Mouse (Mus musculus) MEL (cell line): ENCODE data around the gene Gm8439. TPM values are rescaled to one million over a fixed set of nuclear protein-coding genes. Genes with fewer than 3 reads are reported as not detected.

ENCODE experiments used
- DNase-seq: peaks from one replicate; pipeline ENCODE4 v3.0.0; 2011; ENCODE audit warnings: low read depth, low spot score
- H3K27ac ChIP-seq: 2 replicates; pipeline ENCODE4 v1.5.1; 2012; ENCODE audit warnings: low read depth, mild to moderate bottlenecking, control low read depth, low read length, moderate library complexity; ENCODE audit not compliant: control insufficient read depth
- H3K27me3 ChIP-seq, 2 experiments: fragments of 150-350 bp in 1 of 2; sonication (generic) in 1 of 2; 2 replicates each; pipeline ENCODE4 v1.6.1; 2012; ENCODE audit warnings: low read length in 2 of 2, mild to moderate bottlenecking in 2 of 2, improper control_type of control experiment in 1 of 2, moderate library complexity in 1 of 2; ENCODE audit not compliant: insufficient read depth in 2 of 2, control insufficient read depth in 1 of 2
- H3K36me3 ChIP-seq, 2 experiments: 2 replicates each; pipeline ENCODE4 v1.6.1; 2012 to 2014; ENCODE audit warnings: low read length in 2 of 2, improper control_type of control experiment in 1 of 2, inconsistent platforms in 1 of 2, mild to moderate bottlenecking in 1 of 2; ENCODE audit not compliant: insufficient read depth in 2 of 2, control insufficient read depth in 1 of 2
- H3K4me1 ChIP-seq, 2 experiments: fragments of 150-350 bp in 1 of 2; sonication (generic) in 1 of 2; 2 replicates each; pipeline ENCODE4 v1.6.1; 2012; ENCODE audit warnings: low read length in 2 of 2, improper control_type of control experiment in 1 of 2, mild to moderate bottlenecking in 1 of 2; ENCODE audit not compliant: insufficient read depth in 2 of 2, control insufficient read depth in 1 of 2
- H3K4me3 ChIP-seq, 2 experiments: fragments of 150-350 bp in 1 of 2; sonication (generic) in 1 of 2; 2 replicates each; pipeline ENCODE4 v1.5.1; 2012; ENCODE audit warnings: low read depth in 2 of 2, low read length in 2 of 2, mild to moderate bottlenecking in 2 of 2, moderate library complexity in 2 of 2, control low read depth in 1 of 2, improper control_type of control experiment in 1 of 2; ENCODE audit not compliant: control insufficient read depth in 1 of 2, insufficient read depth in 1 of 2
- H3K79me2 ChIP-seq: 2 replicates; pipeline ENCODE4 v1.6.1; 2012; ENCODE audit warnings: mild to moderate bottlenecking, low read length, moderate library complexity; ENCODE audit not compliant: control insufficient read depth, poor library complexity, insufficient read depth
- H3K9ac ChIP-seq: 2 replicates; pipeline ENCODE4 v1.6.1; 2012; ENCODE audit warnings: low read depth, mild to moderate bottlenecking, control low read depth, low read length, moderate library complexity; ENCODE audit not compliant: control insufficient read depth, poor library complexity, severe bottlenecking
- H3K9me3 ChIP-seq: fragments of 150-350 bp; sonication (generic); replicated peaks from 2 replicates; pipeline ENCODE4 v1.6.1; 2012; ENCODE audit warnings: mild to moderate bottlenecking, low read length, improper control_type of control experiment, moderate library complexity; ENCODE audit not compliant: insufficient read depth
- BHLHE40 ChIP-seq: IDR thresholded peaks from 2 replicates; pipeline ENCODE4 v1.6.1; 2012; ENCODE audit warnings: low read depth, mild to moderate bottlenecking, inconsistent platforms, low read length, improper control_type of control experiment, borderline replicate concordance
- CTCF ChIP-seq, 3 experiments: IDR thresholded peaks in 2 of 3; conservative IDR thresholded peaks in 1 of 3; 2 replicates each; pipeline ENCODE4 v1.5.1; 2011 to 2012; ENCODE audit warnings: low read length in 3 of 3, low read depth in 2 of 3, mild to moderate bottlenecking in 2 of 3, improper control_type of control experiment in 1 of 3, inconsistent platforms in 1 of 3, mixed read lengths in 1 of 3, moderate library complexity in 1 of 3; ENCODE audit not compliant: control insufficient read depth in 1 of 3, insufficient read depth in 1 of 3, poor library complexity in 1 of 3, severe bottlenecking in 1 of 3
- E2F4 ChIP-seq: IDR thresholded peaks from 2 replicates; pipeline ENCODE4 v1.6.1; 2011; ENCODE audit warnings: low read depth, low read length, improper control_type of control experiment, borderline replicate concordance
- ELF1 ChIP-seq: IDR thresholded peaks from 2 replicates; pipeline ENCODE4 v1.6.1; 2014; ENCODE audit warnings: low read depth, mild to moderate bottlenecking, inconsistent platforms, low read length, improper control_type of control experiment, moderate library complexity
- EP300 ChIP-seq, 2 experiments: IDR thresholded peaks; 2 replicates each; pipeline ENCODE4 v1.6.1; 2011; ENCODE audit warnings: improper control_type of control experiment in 2 of 2, low read length in 2 of 2, low read depth in 1 of 2, mild to moderate bottlenecking in 1 of 2
- GABPA ChIP-seq: IDR thresholded peaks from 2 replicates; pipeline ENCODE4 v1.6.1; 2012; ENCODE audit warnings: low read depth, mild to moderate bottlenecking, inconsistent platforms, low read length, improper control_type of control experiment, moderate library complexity
- GATA1 ChIP-seq: IDR thresholded peaks from 2 replicates; pipeline ENCODE4 v1.6.1; 2011; ENCODE audit warnings: low read depth, low read length, improper control_type of control experiment
- JUND ChIP-seq: IDR thresholded peaks from 2 replicates; pipeline ENCODE4 v1.6.1; 2011; ENCODE audit warnings: low read depth, mild to moderate bottlenecking, improper control_type of control experiment, low read length
- KAT2A ChIP-seq: conservative IDR thresholded peaks from 2 replicates; pipeline ENCODE4 v1.6.1; 2012; ENCODE audit warnings: low read depth, low read length, improper control_type of control experiment, inconsistent platforms
- MAX ChIP-seq: IDR thresholded peaks from 2 replicates; pipeline ENCODE4 v1.6.1; 2011; ENCODE audit warnings: low read length, improper control_type of control experiment
- MAZ ChIP-seq: IDR thresholded peaks from 2 replicates; pipeline ENCODE4 v1.6.1; 2012; ENCODE audit warnings: low read depth, mild to moderate bottlenecking, inconsistent platforms, low read length, improper control_type of control experiment
- MXI1 ChIP-seq: IDR thresholded peaks from 2 replicates; pipeline ENCODE4 v1.6.1; 2011; ENCODE audit warnings: mild to moderate bottlenecking, low read depth, low read length, improper control_type of control experiment
- MYB ChIP-seq: IDR thresholded peaks from 2 replicates; pipeline ENCODE4 v1.6.1; 2011; ENCODE audit warnings: mild to moderate bottlenecking, low read depth, low read length, improper control_type of control experiment
- MYC ChIP-seq: IDR thresholded peaks from 2 replicates; pipeline ENCODE4 v1.6.1; 2011; ENCODE audit warnings: low read depth, mild to moderate bottlenecking, low read length, improper control_type of control experiment, moderate library complexity
- NELFE ChIP-seq: IDR thresholded peaks from 2 replicates; pipeline ENCODE4 v1.6.1; 2011; ENCODE audit warnings: low read depth, low read length, improper control_type of control experiment
- NRF1 ChIP-seq: IDR thresholded peaks from 2 replicates; pipeline ENCODE4 v1.6.1; 2014; ENCODE audit warnings: low read depth, mild to moderate bottlenecking, inconsistent platforms, low read length, improper control_type of control experiment, moderate library complexity; ENCODE audit not compliant: poor library complexity, insufficient read depth, severe bottlenecking
- RAD21 ChIP-seq: IDR thresholded peaks from 2 replicates; pipeline ENCODE4 v1.6.1; 2011; ENCODE audit warnings: mild to moderate bottlenecking, low read depth, low read length, improper control_type of control experiment
- TBP ChIP-seq: IDR thresholded peaks from 2 replicates; pipeline ENCODE4 v1.8.0; 2011; ENCODE audit warnings: low read depth, low read length, improper control_type of control experiment
- TCF12 ChIP-seq: IDR thresholded peaks from 2 replicates; pipeline ENCODE4 v1.6.1; 2014; ENCODE audit warnings: low read depth, mild to moderate bottlenecking, inconsistent platforms, low read length, improper control_type of control experiment, moderate library complexity
- USF2 ChIP-seq, 2 experiments: IDR thresholded peaks; 2 replicates each; pipeline ENCODE4 v1.6.1; 2011 to 2012; ENCODE audit warnings: improper control_type of control experiment in 2 of 2, low read length in 2 of 2, borderline replicate concordance in 1 of 2, inconsistent platforms in 1 of 2, low read depth in 1 of 2, mild to moderate bottlenecking in 1 of 2; ENCODE audit not compliant: insufficient read depth in 1 of 2
- ZKSCAN1 ChIP-seq: IDR thresholded peaks from 2 replicates; pipeline ENCODE4 v1.6.1; 2012; ENCODE audit warnings: low read depth, mild to moderate bottlenecking, inconsistent platforms, low read length, improper control_type of control experiment, moderate library complexity
- ZNF384 ChIP-seq: IDR thresholded peaks from 2 replicates; pipeline ENCODE4 v1.6.1; 2012; ENCODE audit warnings: low read depth, mild to moderate bottlenecking, inconsistent platforms, low read length, improper control_type of control experiment
- polyA plus RNA-seq, 2 experiments: library from polyadenylated mRNA; stranded (reverse) in 1 of 2; unstranded in 1 of 2; fragments of >175 nt in 1 of 2; fragments of >200 nt in 1 of 2; gene quantifications; 2 replicates each; pipeline versions ENCODE4 v1.2.1 to v1.2.4; 2012; ENCODE audit warnings: low replicate concordance in 2 of 2, low read depth in 1 of 2; ENCODE audit not compliant: insufficient read length in 2 of 2, insufficient read depth in 1 of 2, missing spikeins in 1 of 2
- total RNA-seq: library from RNA; depleted of rRNA; stranded (reverse); fragments of 300-350 nt; gene quantifications from 2 replicates; pipeline ENCODE4 v1.2.3, GENCODE M21; 2012

Gm8439 gene
- total and polyA plus RNA-seq, 3 experiments: not detected

GRCm38 (mm10) chr4:120614644-120615043 lies 26.1 kb downstream of the Gm8439 start:
- TF ChIP-seq KAT2A (no peak), NELFE (no peak), MYC (no peak), BHLHE40 (no peak), MAX (no peak), MXI1 (no peak), ZKSCAN1 (no peak), E2F4 (no peak), ZNF384 (no peak), GATA1 (no peak), JUND (no peak), USF2 (IDR thresholded peaks at IDR 0.05; ENCODE audit: borderline replicate concordance in 1 of 2, insufficient read depth in 1 of 2, low read depth in 1 of 2, low read length in 2 of 2) (no peak), GABPA (no peak), MAZ (no peak), TBP (no peak), TCF12 (no peak), NRF1 (no peak), CTCF (IDR thresholded peaks at IDR 0.05 in 2 of 3, conservative IDR thresholded peaks at IDR 0.05 in 1 of 3; ENCODE audit: control insufficient read depth in 1 of 3, insufficient read depth in 1 of 3, low read depth in 2 of 3, low read length in 3 of 3, poor library complexity in 1 of 3, severe bottlenecking in 1 of 3) (no peak)
- Histone ChIP-seq H3K9ac (no peak overlapping the region), H3K27me3 (no peaks in the 10 kb centered on the region), H3K27ac (no peak overlapping the region), H3K36me3 (no peaks in the 10 kb centered on the region), H3K4me1 (peaks cover 0 to 9% of the 10 kb centered on the region in 2 experiments; a peak in 2 of 4 replicates), H3K9me3 (no peaks in the 10 kb centered on the region), H3K4me3 (no peak overlapping the region), H3K79me2 (no peaks in the 10 kb centered on the region)
- DNase-seq: no peak

- H3K27ac ChIP-seq: no peak overlapping the region
- no peaks in the 10 kb centered on the region for H3K27me3 ChIP-seq
- no peak overlapping the region for H3K9ac ChIP-seq
- H3K4me1 ChIP-seq: peaks cover 0 to 13% of the 10 kb centered on the region in 2 experiments; a peak in 2 of 4 replicates
- no peak for TF ChIP-seq MYB
- TF ChIP-seq RAD21: no peak
- TF ChIP-seq EP300 (IDR thresholded peaks at IDR 0.05; ENCODE audit: low read depth in 1 of 2, low read length in 2 of 2): no peak
- no peak for TF ChIP-seq GATA1
- TF ChIP-seq NELFE: no peak
- TF ChIP-seq MAZ: no peak
- TF ChIP-seq ELF1: no peak
- H3K9me3 ChIP-seq: no peaks in the 10 kb centered on the region
- no peaks in the 10 kb centered on the region for H3K36me3 ChIP-seq
- H3K79me2 ChIP-seq: no peaks in the 10 kb centered on the region
- no peak overlapping the region for H3K4me3 ChIP-seq
- DNase-seq: no peak
These were observed 27.1 kb downstream of the Gm8439 start for GRCm38 (mm10) chr4:120615528-120616081.
